Mouse (Mus musculus) thymus, postnatal 36 days (tissue): ENCODE data around the gene Tmem19.
A peak's percentile ranks its signal among the peaks of the same experiment; 100 is the strongest.

Experiments
- DNase-seq, 2 experiments: peaks; one replicate each; pipeline ENCODE4 v3.0.0; 2022; ENCODE audit warnings: mixed read lengths in 2 of 2

Gene Tmem19

GRCm38 (mm10) chr10:115361840-115362622, at the start of gene Tmem19:
Gene Tmem19 (minus strand): TSS chr10:115362501.
- DNase-seq = peak; percentile 92 to 95

- DNase-seq = peak; percentile 46 to 51
These were observed 44.1 kb upstream of the Tmem19 start for GRCm38 (mm10) chr10:115406393-115406792.

- no peak for DNase-seq
These were observed 29.6 kb upstream of the Tmem19 start for GRCm38 (mm10) chr10:115391896-115392295.

GRCm38 (mm10) chr10:115391076-115391475, 28.8 kb upstream of the Tmem19 start:
- DNase-seq = no peak

GRCm38 (mm10) chr10:115387891-115388290, 25.6 kb upstream of the Tmem19 start:
- no peak for DNase-seq

GRCm38 (mm10) chr10:115385018-115386002, 23.0 kb upstream of the Tmem19 start:
- peak; percentile 70 to 76 for DNase-seq

- DNase-seq = peak; percentile 96 to 98
These were observed 22.1 kb upstream of the Tmem19 start, which contains the start of the genes Thap2 and Zfc3h1 for GRCm38 (mm10) chr10:115384221-115385017. Gene Thap2 (minus strand): TSS chr10:115384443. Gene Zfc3h1 (plus strand): TSS chr10:115384959.

- DNase-seq = no peak
These were observed 21.4 kb upstream of the Tmem19 start for GRCm38 (mm10) chr10:115383644-115384220.

GRCm38 (mm10) chr10:115382846-115383643, 20.7 kb upstream of the Tmem19 start:
- DNase-seq = no peak

- no peak for DNase-seq
These were observed 19.3 kb upstream of the Tmem19 start for GRCm38 (mm10) chr10:115381506-115382084.

GRCm38 (mm10) chr10:115363151-115363550, 850 bp upstream of the Tmem19 start:
- peak; percentile 34 to 55 for DNase-seq

GRCm38 (mm10) chr10:115362623-115362964, 293 bp upstream of the Tmem19 start:
- no peak for DNase-seq

- DNase-seq = no peak
These were observed 3.2 kb downstream of the Tmem19 start for GRCm38 (mm10) chr10:115359066-115359465.

GRCm38 (mm10) chr10:115358216-115358919, 3.9 kb downstream of the Tmem19 start:
- DNase-seq = no peak

- DNase-seq = no peak
These were observed 6.2 kb downstream of the Tmem19 start for GRCm38 (mm10) chr10:115356106-115356505.

GRCm38 (mm10) chr10:115355016-115355415, 7.3 kb downstream of the Tmem19 start:
- DNase-seq = no peak

GRCm38 (mm10) chr10:115354553-115354952, 7.7 kb downstream of the Tmem19 start:
- no peak for DNase-seq

GRCm38 (mm10) chr10:115350810-115351397, 11.4 kb downstream of the Tmem19 start:
- no peak for DNase-seq

- DNase-seq = no peak
These were observed 12.8 kb downstream of the Tmem19 start for GRCm38 (mm10) chr10:115349509-115349908.

- no peak for DNase-seq
These were observed 13.3 kb downstream of the Tmem19 start for GRCm38 (mm10) chr10:115349029-115349428.
